Mouse (Mus musculus): ENCODE results near the gene Npas1. TPM values are rescaled to one million over a fixed set of nuclear protein-coding genes. Genes with fewer than 3 reads are reported as not detected.

Gene Npas1
- polyA plus RNA-seq, 1 experiment from 2014 or later = 0.18 TPM

DNA sequence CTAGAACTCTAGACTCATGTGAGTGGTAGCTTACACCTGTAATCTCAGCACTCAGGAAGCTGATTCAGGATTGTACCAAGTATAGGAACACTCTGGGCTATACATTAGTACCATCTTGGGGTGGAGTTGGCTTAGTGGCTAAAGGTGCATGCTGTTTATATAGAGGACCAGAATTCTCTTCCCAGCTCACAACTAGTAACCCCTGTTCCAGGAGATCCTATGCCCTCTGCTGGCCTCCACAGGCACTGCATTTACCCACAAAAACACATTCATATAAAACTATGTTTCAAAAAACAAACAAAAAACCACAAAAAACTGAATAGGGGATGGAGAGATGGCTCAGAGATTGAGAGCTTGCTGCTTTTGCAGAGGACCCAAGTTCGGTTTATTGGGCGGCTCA is 15.8 kb upstream of the Npas1 start:
- no peak overlapping the region for H3K4me3 ChIP-seq (ENCODE audit: low read depth, low read length)
- H3K36me3 ChIP-seq (ENCODE audit: control insufficient read depth, insufficient read depth, low read length) = peaks cover 10% of the 10 kb centered on the region
- WGBS = 45% methylated on average over 2 of the region's 2 CpGs
- H3K4me1 ChIP-seq (replicated peaks; ENCODE audit: control insufficient read depth, insufficient read depth) = no peaks in the 10 kb centered on the region
- DNase-seq (ENCODE audit: low spot score) (peak; percentile 45), ATAC-seq (ENCODE audit: low FRiP score, low TSS enrichment) (no peak)
- H3K27ac ChIP-seq (replicated peaks) = no peak overlapping the region
- H3K9ac ChIP-seq (ENCODE audit: low read length) = no peak overlapping the region
- H3K4me2 ChIP-seq (replicated peaks; ENCODE audit: low read depth) = no peak overlapping the region
- TF ChIP-seq EP300 (optimal IDR thresholded peaks at IDR 0.05) = no peak
- TF ChIP-seq CTCF (IDR thresholded peaks at IDR 0.05; ENCODE audit: low read depth) = peak; percentile 79
- H3K9me3 ChIP-seq (ENCODE audit: control insufficient read depth, low read length) = no peaks in the 10 kb centered on the region
- no peaks in the 10 kb centered on the region for H3K27me3 ChIP-seq (ENCODE audit: control insufficient read depth, insufficient read depth, low read length)

DNA sequence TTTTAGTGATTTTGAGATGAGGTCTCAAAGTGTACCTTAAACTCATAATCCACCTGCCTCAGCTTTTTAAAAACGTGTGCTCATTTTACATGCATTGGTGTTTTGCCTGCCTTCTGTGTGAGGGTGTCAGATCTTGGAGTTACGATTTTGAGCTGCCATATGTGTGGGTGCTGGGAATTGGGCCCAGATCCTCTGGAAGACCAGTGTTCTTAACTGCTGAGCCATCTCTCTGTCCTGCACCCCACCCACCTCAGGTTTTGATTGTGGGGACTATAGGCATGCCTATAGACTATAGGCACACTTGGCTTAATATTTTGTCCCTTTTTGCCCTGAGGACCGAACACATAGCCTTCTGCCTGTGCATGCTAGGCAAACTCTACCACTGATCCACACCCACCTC is 14.7 kb upstream of the Npas1 start:
- no peak for TF ChIP-seq EP300 (optimal IDR thresholded peaks at IDR 0.05)
- no peak for TF ChIP-seq CTCF (IDR thresholded peaks at IDR 0.05; ENCODE audit: low read depth)
- 60% methylated on average over 3 of the region's 3 CpGs for WGBS
- no peak for ATAC-seq (ENCODE audit: low FRiP score, low TSS enrichment)
- no peak overlapping the region for H3K4me2 ChIP-seq (replicated peaks; ENCODE audit: low read depth)
- H3K4me3 ChIP-seq (ENCODE audit: low read depth, low read length) = no peak overlapping the region
- no peak for DNase-seq (ENCODE audit: low spot score)
- no peak overlapping the region for H3K9ac ChIP-seq (ENCODE audit: low read length)
- H3K36me3 ChIP-seq (ENCODE audit: control insufficient read depth, insufficient read depth, low read length) = peaks cover 3% of the 10 kb centered on the region
- no peaks in the 10 kb centered on the region for H3K4me1 ChIP-seq (replicated peaks; ENCODE audit: control insufficient read depth, insufficient read depth)
- H3K27me3 ChIP-seq (ENCODE audit: control insufficient read depth, insufficient read depth, low read length) = no peaks in the 10 kb centered on the region
- no peaks in the 10 kb centered on the region for H3K9me3 ChIP-seq (ENCODE audit: control insufficient read depth, low read length)
- H3K27ac ChIP-seq (replicated peaks) = no peak overlapping the region

DNA sequence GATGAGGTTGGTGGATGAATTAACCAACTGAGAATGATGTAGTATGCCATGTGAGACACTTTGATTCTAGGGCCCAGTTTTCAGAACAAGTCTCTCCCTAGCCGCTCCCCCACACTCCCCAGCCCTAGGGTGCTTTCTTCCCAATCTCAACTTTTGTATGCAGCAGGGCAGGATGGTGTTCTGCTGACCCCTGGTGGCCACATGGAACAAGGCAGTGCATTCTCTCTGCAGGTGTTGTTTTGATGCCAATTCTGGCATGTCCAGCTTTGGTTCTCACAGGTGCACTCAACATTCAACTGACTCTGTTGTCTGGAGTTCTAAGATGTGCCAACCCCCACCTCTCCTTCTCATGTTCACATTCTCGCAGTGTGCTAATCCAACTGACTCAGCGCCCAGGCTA is 14.2 kb upstream of the Npas1 start:
- H3K4me1 ChIP-seq (replicated peaks; ENCODE audit: control insufficient read depth, insufficient read depth) = no peaks in the 10 kb centered on the region
- whole genome bisulfite sequencing = 28% methylated on average over 3 of the region's 3 CpGs
- H3K4me3 ChIP-seq (ENCODE audit: low read depth, low read length) = no peak overlapping the region
- no peak overlapping the region for H3K9ac ChIP-seq (ENCODE audit: low read length)
- no peak overlapping the region for H3K4me2 ChIP-seq (replicated peaks; ENCODE audit: low read depth)
- TF ChIP-seq CTCF (IDR thresholded peaks at IDR 0.05; ENCODE audit: low read depth) = peak; percentile 98
- no peak for TF ChIP-seq EP300 (optimal IDR thresholded peaks at IDR 0.05)
- DNase-seq (ENCODE audit: low spot score) (peak; percentile 75), ATAC-seq (ENCODE audit: low FRiP score, low TSS enrichment) (no peak; the same call in 1 of the 2 replicates)
- no peak overlapping the region for H3K27ac ChIP-seq (replicated peaks)
- H3K9me3 ChIP-seq (ENCODE audit: control insufficient read depth, low read length) = no peaks in the 10 kb centered on the region
- no peaks in the 10 kb centered on the region; the same call in 1 of the 2 replicates for H3K36me3 ChIP-seq (ENCODE audit: control insufficient read depth, insufficient read depth, low read length)
- no peaks in the 10 kb centered on the region for H3K27me3 ChIP-seq (ENCODE audit: control insufficient read depth, insufficient read depth, low read length)

DNA sequence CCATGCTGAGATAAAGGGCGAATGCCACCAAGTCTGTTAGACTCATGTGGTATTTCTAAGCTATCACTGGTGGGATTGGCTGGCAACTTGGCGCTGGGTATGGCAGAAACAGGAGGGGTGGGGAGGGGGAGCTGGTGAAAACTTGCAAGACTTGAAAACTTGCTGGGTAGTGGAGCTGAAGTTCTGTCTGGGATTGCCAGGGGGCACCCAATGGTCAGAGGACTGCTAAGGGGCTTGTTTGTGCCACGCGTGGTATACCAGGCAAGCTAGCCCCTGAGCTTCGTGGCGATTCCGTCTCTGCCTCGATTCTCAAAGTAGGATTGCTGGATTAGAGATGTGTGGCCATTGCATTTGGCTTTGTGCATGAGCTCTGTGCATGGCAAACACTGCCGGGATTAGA is 12.4 kb upstream of the Npas1 start:
- ATAC-seq (ENCODE audit: low FRiP score, low TSS enrichment) = no peak
- H3K9ac ChIP-seq (ENCODE audit: low read length) = no peak overlapping the region
- 81% methylated on average over 9 of the region's 9 CpGs for WGBS

DNA sequence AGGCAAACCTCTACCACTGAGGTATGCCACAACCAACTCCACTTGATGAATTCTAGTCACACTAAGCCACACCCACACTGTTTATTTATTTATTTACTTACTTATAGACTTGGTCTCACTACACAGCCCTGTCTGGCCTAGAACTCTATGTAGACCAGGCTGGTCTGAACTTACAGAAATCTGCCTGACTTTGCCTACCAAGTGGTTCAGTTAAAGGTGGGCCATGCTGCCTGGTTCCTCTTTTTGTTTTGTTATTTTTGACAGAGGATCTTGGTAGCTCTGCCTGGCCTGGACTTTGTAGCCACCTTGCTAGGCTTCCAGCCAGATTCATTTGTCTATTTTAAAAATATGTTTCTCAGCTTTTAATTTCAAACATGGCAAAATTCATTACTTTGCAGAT is 11.3 kb upstream of the Npas1 start:
- DNase-seq (ENCODE audit: low spot score) (no peak), ATAC-seq (ENCODE audit: low FRiP score, low TSS enrichment) (no peak)
- no peak overlapping the region for H3K4me2 ChIP-seq (replicated peaks; ENCODE audit: low read depth)
- TF ChIP-seq EP300 (optimal IDR thresholded peaks at IDR 0.05) (no peak), CTCF (IDR thresholded peaks at IDR 0.05; ENCODE audit: low read depth) (no peak)
- no peaks in the 10 kb centered on the region for H3K4me1 ChIP-seq (replicated peaks; ENCODE audit: control insufficient read depth, insufficient read depth)
- no peak overlapping the region for H3K27ac ChIP-seq (replicated peaks)
- no peaks in the 10 kb centered on the region for H3K9me3 ChIP-seq (ENCODE audit: control insufficient read depth, low read length)
- no peaks in the 10 kb centered on the region for H3K27me3 ChIP-seq (ENCODE audit: control insufficient read depth, insufficient read depth, low read length)
- H3K9ac ChIP-seq (ENCODE audit: low read length) = no peak overlapping the region
- no peak overlapping the region for H3K4me3 ChIP-seq (ENCODE audit: low read depth, low read length)
- H3K36me3 ChIP-seq (ENCODE audit: control insufficient read depth, insufficient read depth, low read length) = no peaks in the 10 kb centered on the region

More for the DNA sequence above, 12.4 kb upstream of the Npas1 start:
- TF ChIP-seq CTCF (IDR thresholded peaks at IDR 0.05; ENCODE audit: low read depth) = no peak
- no peak for TF ChIP-seq EP300 (optimal IDR thresholded peaks at IDR 0.05)
- Histone ChIP-seq H3K27ac (replicated peaks) (no peak overlapping the region), H3K4me3 (ENCODE audit: low read depth, low read length) (no peak overlapping the region), H3K4me2 (replicated peaks; ENCODE audit: low read depth) (no peak overlapping the region), H3K27me3 (ENCODE audit: control insufficient read depth, insufficient read depth, low read length) (no peaks in the 10 kb centered on the region), H3K4me1 (replicated peaks; ENCODE audit: control insufficient read depth, insufficient read depth) (no peaks in the 10 kb centered on the region), H3K36me3 (ENCODE audit: control insufficient read depth, insufficient read depth, low read length) (no peaks in the 10 kb centered on the region), H3K9me3 (ENCODE audit: control insufficient read depth, low read length) (no peaks in the 10 kb centered on the region)
- DNase-seq (ENCODE audit: low spot score) = no peak

GRCm38 (mm10) chr7:16476600-16476989 is 933 bp downstream of the Npas1 start:
- DNase-seq (ENCODE audit: low spot score) (no peak), ATAC-seq (ENCODE audit: low FRiP score, low TSS enrichment) (0 out of 2 replicates have a peak, but pooled peaks have one; percentile 9)
- Histone ChIP-seq H3K27ac (replicated peaks) (no peak overlapping the region), H3K4me2 (replicated peaks; ENCODE audit: low read depth) (peak overlapping the region; percentile 40), H3K9me3 (ENCODE audit: control insufficient read depth, low read length) (no peaks in the 10 kb centered on the region), H3K9ac (ENCODE audit: low read length) (no peak overlapping the region), H3K4me1 (replicated peaks; ENCODE audit: control insufficient read depth, insufficient read depth) (no peaks in the 10 kb centered on the region), H3K36me3 (ENCODE audit: control insufficient read depth, insufficient read depth, low read length) (no peaks in the 10 kb centered on the region), H3K27me3 (ENCODE audit: control insufficient read depth, insufficient read depth, low read length) (peaks cover 27% of the 10 kb centered on the region; the same call in 1 of the 2 replicates), H3K4me3 (ENCODE audit: low read depth, low read length) (peak overlapping the region; percentile 21)
- TF ChIP-seq EP300 (optimal IDR thresholded peaks at IDR 0.05) = no peak
- no peak for TF ChIP-seq CTCF (IDR thresholded peaks at IDR 0.05; ENCODE audit: low read depth)
- under 1% methylated on average over 32 of the region's 34 CpGs for WGBS

All from stomach, postnatal 0 days (tissue).